Mouse (Mus musculus) heart, postnatal 0 days (tissue): Measurements from ENCODE around the gene Nlgn1.

Experiments
- CTCF ChIP-seq: IDR thresholded peaks from 2 replicates; pipeline ENCODE4 v1.5.1; 2016; ENCODE audit warnings: antibody characterized with exemption, control low read depth, low read depth
- EP300 ChIP-seq: IDR thresholded peaks from 2 replicates; pipeline ENCODE4 v1.6.1; 2016; ENCODE audit warnings: antibody characterized with exemption, low read depth

DNA sequence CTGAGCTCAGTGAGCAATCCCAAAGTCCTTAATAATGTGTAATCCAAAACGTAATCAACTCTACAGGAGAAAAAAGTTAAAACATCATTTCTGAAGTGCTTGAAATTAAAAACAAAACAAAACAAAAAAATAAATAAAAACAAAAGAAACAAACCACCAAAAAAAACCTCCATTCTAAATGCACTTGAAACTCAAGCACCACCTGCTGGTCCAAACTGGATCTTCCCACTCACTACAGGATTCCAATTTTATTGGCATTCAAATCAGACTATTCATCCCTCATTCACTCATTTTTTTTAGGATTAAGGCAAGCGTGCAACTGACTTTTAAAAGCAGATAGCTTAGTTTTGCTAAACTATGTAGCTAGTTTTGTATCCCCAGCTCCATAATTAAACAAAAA is 329.9 kb downstream of the Nlgn1 start:
- peak; percentile 26 for TF ChIP-seq CTCF
- TF ChIP-seq EP300, result no peak
